Mouse (Mus musculus) ES-Bruce4 (cell line): Measurements from ENCODE around the gene Etv1.

Experiments used
- CTCF ChIP-seq: IDR thresholded peaks from one replicate; pipeline ENCODE4 v1.8.1; 2011; ENCODE audit warnings: low read depth, low read length
- EP300 ChIP-seq: IDR thresholded peaks from 2 replicates; pipeline ENCODE4 v1.6.1; 2011; ENCODE audit warnings: low read depth, low read length; ENCODE audit not compliant: insufficient read depth

- no peak for TF ChIP-seq CTCF
- no peak for TF ChIP-seq EP300
Measured at GRCm38 (mm10) chr12:38780006-38780954, 1.1 kb downstream of the Etv1 start.
